Mouse (Mus musculus): ENCODE measurements around the gene Tldc2. TPM values are rescaled to one million over a fixed set of nuclear protein-coding genes. Genes with fewer than 3 reads are reported as not detected.
A peak's percentile ranks its signal among the peaks of the same experiment; 100 is the strongest.

Tldc2 gene
- polyA plus RNA-seq, 1 experiment from 2014 or later, result not detected

GRCm38 (mm10) chr2:157078793-157079700, 7.8 kb upstream of the Tldc2 start, which contains the start of gene Soga1:
Gene Soga1 (minus strand): TSS chr2:157079254.
- peak within 1 kb of the TSS; percentile 91 for H3K27ac ChIP-seq (ENCODE audit: low read depth, low read length)
- peak within 1 kb of the TSS; percentile 98 for H3K9ac ChIP-seq (ENCODE audit: low read length)
- ATAC-seq (ENCODE audit: low FRiP score) (peak; percentile 86), DNase-seq (ENCODE audit: low spot score, missing footprints) (peak; percentile 98)
- H3K9me3 ChIP-seq (ENCODE audit: control insufficient read depth, low read length), result no peaks in the 10 kb centered on the region
- no peaks in the 10 kb centered on the region; the same call in 1 of the 2 replicates for H3K36me3 ChIP-seq (ENCODE audit: control insufficient read depth, insufficient read depth, low read length)
- H3K4me1 ChIP-seq (ENCODE audit: control insufficient read depth, insufficient read depth, low read length), result peaks cover 32% of the 10 kb centered on the region
- WGBS, result under 1% methylated on average over 67 of the region's 136 CpGs
- H3K4me3 ChIP-seq (ENCODE audit: low read depth, low read length), result peak within 1 kb of the TSS; percentile 94
- peak within 1 kb of the TSS; percentile 94 for H3K4me2 ChIP-seq
- H3K27me3 ChIP-seq (ENCODE audit: control insufficient read depth, insufficient read depth, low read length), result no peaks in the 10 kb centered on the region

- Histone ChIP-seq H3K9me3 (ENCODE audit: control insufficient read depth, low read length) (no peaks in the 10 kb centered on the region), H3K36me3 (ENCODE audit: control insufficient read depth, insufficient read depth, low read length) (no peaks in the 10 kb centered on the region; the same call in 1 of the 2 replicates), H3K4me1 (ENCODE audit: control insufficient read depth, insufficient read depth, low read length) (peaks cover 32% of the 10 kb centered on the region), H3K9ac (ENCODE audit: low read length) (peak overlapping the region; percentile 98), H3K27ac (ENCODE audit: low read depth, low read length) (peak overlapping the region; percentile 91), H3K4me3 (ENCODE audit: low read depth, low read length) (peak overlapping the region; percentile 94), H3K27me3 (ENCODE audit: control insufficient read depth, insufficient read depth, low read length) (no peaks in the 10 kb centered on the region), H3K4me2 (peak overlapping the region; percentile 94)
- WGBS, result 8% methylated on average over 16 of the region's 16 CpGs
- ATAC-seq (ENCODE audit: low FRiP score) (peak; percentile 6), DNase-seq (ENCODE audit: low spot score, missing footprints) (peak; percentile 97)
These were observed 7.1 kb upstream of the Tldc2 start for GRCm38 (mm10) chr2:157079701-157080180.

- no peak for DNase-seq (ENCODE audit: low spot score, missing footprints)
- Histone ChIP-seq H3K27ac (ENCODE audit: low read depth, low read length) (no peak overlapping the region), H3K4me2 (no peak overlapping the region), H3K9ac (ENCODE audit: low read length) (no peak overlapping the region), H3K9me3 (ENCODE audit: control insufficient read depth, low read length) (no peaks in the 10 kb centered on the region), H3K4me3 (ENCODE audit: low read depth, low read length) (no peak overlapping the region), H3K4me1 (ENCODE audit: control insufficient read depth, insufficient read depth, low read length) (peaks cover 20% of the 10 kb centered on the region), H3K36me3 (ENCODE audit: control insufficient read depth, insufficient read depth, low read length) (no peaks in the 10 kb centered on the region; the same call in 1 of the 2 replicates), H3K27me3 (ENCODE audit: control insufficient read depth, insufficient read depth, low read length) (no peaks in the 10 kb centered on the region)
- 91% methylated on average over 8 of the region's 8 CpGs for WGBS
- ATAC-seq (ENCODE audit: low FRiP score), result no peak
These were observed 5.5 kb upstream of the Tldc2 start for GRCm38 (mm10) chr2:157081331-157081730.

- DNase-seq (ENCODE audit: low spot score, missing footprints) (no peak), ATAC-seq (ENCODE audit: low FRiP score) (no peak)
- Histone ChIP-seq H3K27ac (ENCODE audit: low read depth, low read length) (no peak overlapping the region), H3K36me3 (ENCODE audit: control insufficient read depth, insufficient read depth, low read length) (no peaks in the 10 kb centered on the region; the same call in 1 of the 2 replicates), H3K9ac (ENCODE audit: low read length) (no peak overlapping the region), H3K4me3 (ENCODE audit: low read depth, low read length) (no peak overlapping the region), H3K9me3 (ENCODE audit: control insufficient read depth, low read length) (no peaks in the 10 kb centered on the region), H3K4me2 (no peak overlapping the region; the same call in 1 of the 2 replicates), H3K4me1 (ENCODE audit: control insufficient read depth, insufficient read depth, low read length) (peaks cover 14% of the 10 kb centered on the region), H3K27me3 (ENCODE audit: control insufficient read depth, insufficient read depth, low read length) (no peaks in the 10 kb centered on the region)
- WGBS, result 27% methylated on average over 7 of the region's 7 CpGs
These were observed 4.9 kb upstream of the Tldc2 start for GRCm38 (mm10) chr2:157081960-157082359.

GRCm38 (mm10) chr2:157084831-157085585, 1.8 kb upstream of the Tldc2 start:
- 96% methylated on average over 7 of the region's 7 CpGs for WGBS
- H3K4me1 ChIP-seq (ENCODE audit: control insufficient read depth, insufficient read depth, low read length), result peaks cover 3% of the 10 kb centered on the region; the same call in 1 of the 2 replicates

GRCm38 (mm10) chr2:157087536-157088317, 872 bp downstream of the Tldc2 start:
- 80% methylated on average over 14 of the region's 14 CpGs for WGBS

More at GRCm38 (mm10) chr2:157084831-157085585, 1.8 kb upstream of the Tldc2 start:
- no peak overlapping the region for H3K4me2 ChIP-seq
- H3K36me3 ChIP-seq (ENCODE audit: control insufficient read depth, insufficient read depth, low read length), result no peaks in the 10 kb centered on the region
- no peak overlapping the region for H3K27ac ChIP-seq (ENCODE audit: low read depth, low read length)
- H3K4me3 ChIP-seq (ENCODE audit: low read depth, low read length), result no peak overlapping the region
- DNase-seq (ENCODE audit: low spot score, missing footprints) (no peak), ATAC-seq (ENCODE audit: low FRiP score) (no peak)
- no peaks in the 10 kb centered on the region for H3K9me3 ChIP-seq (ENCODE audit: control insufficient read depth, low read length)
- H3K9ac ChIP-seq (ENCODE audit: low read length), result no peak overlapping the region
- H3K27me3 ChIP-seq (ENCODE audit: control insufficient read depth, insufficient read depth, low read length), result no peaks in the 10 kb centered on the region

GRCm38 (mm10) chr2:157092024-157092423, 5.2 kb downstream of the Tldc2 start:
- Histone ChIP-seq H3K27me3 (ENCODE audit: control insufficient read depth, insufficient read depth, low read length) (no peaks in the 10 kb centered on the region), H3K27ac (ENCODE audit: low read depth, low read length) (no peak overlapping the region), H3K9me3 (ENCODE audit: control insufficient read depth, low read length) (no peaks in the 10 kb centered on the region), H3K4me2 (no peak overlapping the region), H3K4me3 (ENCODE audit: low read depth, low read length) (no peak overlapping the region), H3K4me1 (ENCODE audit: control insufficient read depth, insufficient read depth, low read length) (no peaks in the 10 kb centered on the region), H3K9ac (ENCODE audit: low read length) (no peak overlapping the region), H3K36me3 (ENCODE audit: control insufficient read depth, insufficient read depth, low read length) (no peaks in the 10 kb centered on the region)
- peak; percentile 80 for DNase-seq (ENCODE audit: low spot score, missing footprints)
- WGBS, result 66% methylated on average over 8 of the region's 8 CpGs
- ATAC-seq (ENCODE audit: low FRiP score), result no peak

More at GRCm38 (mm10) chr2:157087536-157088317, 872 bp downstream of the Tldc2 start:
- Histone ChIP-seq H3K27ac (ENCODE audit: low read depth, low read length) (no peak overlapping the region), H3K4me2 (no peak overlapping the region), H3K27me3 (ENCODE audit: control insufficient read depth, insufficient read depth, low read length) (no peaks in the 10 kb centered on the region), H3K4me1 (ENCODE audit: control insufficient read depth, insufficient read depth, low read length) (no peaks in the 10 kb centered on the region), H3K9ac (ENCODE audit: low read length) (no peak overlapping the region), H3K9me3 (ENCODE audit: control insufficient read depth, low read length) (no peaks in the 10 kb centered on the region), H3K4me3 (ENCODE audit: low read depth, low read length) (no peak overlapping the region), H3K36me3 (ENCODE audit: control insufficient read depth, insufficient read depth, low read length) (no peaks in the 10 kb centered on the region)
- DNase-seq (ENCODE audit: low spot score, missing footprints), result no peak
- ATAC-seq (ENCODE audit: low FRiP score), result no peak

- Histone ChIP-seq H3K36me3 (ENCODE audit: control insufficient read depth, insufficient read depth, low read length) (no peaks in the 10 kb centered on the region), H3K4me2 (no peak overlapping the region), H3K27me3 (ENCODE audit: control insufficient read depth, insufficient read depth, low read length) (no peaks in the 10 kb centered on the region), H3K4me3 (ENCODE audit: low read depth, low read length) (no peak overlapping the region), H3K27ac (ENCODE audit: low read depth, low read length) (no peak overlapping the region), H3K4me1 (ENCODE audit: control insufficient read depth, insufficient read depth, low read length) (no peaks in the 10 kb centered on the region), H3K9ac (ENCODE audit: low read length) (no peak overlapping the region), H3K9me3 (ENCODE audit: control insufficient read depth, low read length) (no peaks in the 10 kb centered on the region)
- 67% methylated on average over 9 of the region's 9 CpGs for WGBS
- DNase-seq (ENCODE audit: low spot score, missing footprints) (peak; percentile 93), ATAC-seq (ENCODE audit: low FRiP score) (peak; percentile 54; the same call in 1 of the 2 replicates)
These were observed 8.3 kb downstream of the Tldc2 start for GRCm38 (mm10) chr2:157095005-157095755.

All from midbrain, embryonic 11.5 days (tissue).